Mouse (Mus musculus): ENCODE data around the gene Snph. TPM values are rescaled to one million over a fixed set of nuclear protein-coding genes. Genes with fewer than 3 reads are reported as not detected.

The Snph gene
- total RNA-seq, 2 experiments from 2014 or later = 328 to 329 TPM

DNA sequence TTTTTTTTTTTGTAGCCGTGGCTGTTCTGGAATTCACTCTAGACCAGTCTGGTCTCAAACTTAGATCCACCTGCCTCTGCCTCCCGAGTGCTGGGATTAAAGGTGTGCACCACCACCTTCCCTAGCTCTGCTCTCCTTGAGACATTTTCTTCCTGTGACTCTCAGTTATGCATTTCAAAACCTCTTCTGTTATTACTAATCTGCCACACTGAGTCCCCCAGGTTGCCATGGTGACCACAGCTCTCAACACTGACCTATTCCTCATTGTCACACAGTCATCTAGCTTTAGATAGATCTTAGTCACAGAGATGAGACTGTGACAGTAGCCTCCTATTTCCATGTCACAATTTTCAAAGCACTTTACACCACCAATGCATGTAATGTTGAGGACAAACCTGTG is 62.9 kb downstream of the Snph start:
- H3K27ac ChIP-seq = no peak overlapping the region
- TF ChIP-seq CTCF (IDR thresholded peaks at IDR 0.05) = no peak
- intact Hi-C loops (cut with DNase I) = no loop called here
- no peak for DNase-seq (ENCODE audit: extremely low spot score in 1 of 2, low spot score in 2 of 2)
- H3K4me3 ChIP-seq = no peak overlapping the region

GRCm38 (mm10) chr2:151566856-151567255 is 65.5 kb downstream of the Snph start:
- no peak for DNase-seq (ENCODE audit: extremely low spot score in 1 of 2, low spot score in 2 of 2)
- intact Hi-C loops (cut with DNase I) = no loop called here
- TF ChIP-seq CTCF (IDR thresholded peaks at IDR 0.05) = no peak
- no peak overlapping the region for H3K4me3 ChIP-seq
- H3K27ac ChIP-seq = no peak overlapping the region

- intact Hi-C loops (cut with DNase I) = no loop called here
- TF ChIP-seq CTCF (IDR thresholded peaks at IDR 0.05) = no peak
- H3K27ac ChIP-seq = no peak overlapping the region
- DNase-seq (ENCODE audit: extremely low spot score in 1 of 2, low spot score in 2 of 2) = no peak
- H3K4me3 ChIP-seq = no peak overlapping the region
These were observed 67.4 kb downstream of the Snph start for GRCm38 (mm10) chr2:151564986-151565385.

DNA sequence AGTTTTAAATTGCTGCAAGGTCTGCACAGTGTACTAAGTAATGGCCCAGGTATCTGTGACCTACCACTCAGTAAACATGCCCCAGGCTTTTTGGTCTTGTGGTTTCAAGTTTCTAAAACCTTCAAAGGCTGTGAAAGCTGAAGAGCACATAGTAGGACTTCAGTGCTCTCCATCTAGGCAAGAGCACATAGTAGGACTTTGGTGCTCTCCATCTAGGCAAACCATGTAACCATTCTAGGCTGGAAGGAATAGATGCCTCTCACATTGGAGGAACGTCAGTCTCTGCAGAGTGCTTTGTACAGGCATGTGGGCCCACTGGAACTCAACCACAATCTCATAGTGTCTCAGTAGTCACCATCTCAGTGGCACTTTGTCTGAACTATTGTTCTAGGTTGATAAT is 68.4 kb downstream of the Snph start:
- no peak for TF ChIP-seq CTCF (IDR thresholded peaks at IDR 0.05)
- DNase-seq (ENCODE audit: extremely low spot score in 1 of 2, low spot score in 2 of 2) = no peak
- no peak overlapping the region for H3K4me3 ChIP-seq
- H3K27ac ChIP-seq = no peak overlapping the region
- intact Hi-C loops (cut with DNase I) = no loop called here

- Histone ChIP-seq H3K27ac (no peak overlapping the region), H3K4me3 (no peak overlapping the region)
- no peak for DNase-seq (ENCODE audit: extremely low spot score in 1 of 2, low spot score in 2 of 2)
- no peak for TF ChIP-seq CTCF (IDR thresholded peaks at IDR 0.05)
- intact Hi-C loops (cut with DNase I) = no loop called here
These were observed 69.2 kb downstream of the Snph start for GRCm38 (mm10) chr2:151562930-151563921.

DNA sequence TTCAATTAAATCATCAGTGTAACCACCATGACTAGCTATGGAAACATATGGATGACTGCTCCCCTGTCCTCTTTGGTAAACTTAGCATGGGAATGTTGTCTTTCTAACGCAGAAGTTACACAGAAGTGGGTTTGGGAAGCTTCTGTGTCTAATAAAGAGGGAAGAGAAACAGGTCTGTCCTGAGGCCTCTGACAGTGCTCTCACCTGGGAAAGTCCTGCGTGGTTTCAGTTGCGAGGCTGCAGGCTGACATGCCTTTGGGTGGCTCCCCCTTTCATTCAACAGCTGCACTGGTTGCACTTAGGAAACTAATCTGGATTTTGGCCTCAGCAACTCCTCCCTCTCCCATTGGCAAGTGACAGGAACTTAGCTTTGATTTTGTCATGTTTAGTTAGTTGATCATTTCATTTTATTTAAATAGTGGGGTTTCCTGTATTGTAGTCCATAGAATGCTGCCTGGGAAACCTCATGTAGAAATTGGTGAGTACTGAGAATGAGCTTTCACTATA is 82.7 kb downstream of the Snph start:
- DNase-seq (ENCODE audit: extremely low spot score in 1 of 2, low spot score in 2 of 2) = no peak
- H3K27ac ChIP-seq = no peak overlapping the region
- intact Hi-C loops (cut with DNase I) = no loop called here
- H3K4me3 ChIP-seq = no peak overlapping the region
- TF ChIP-seq CTCF (IDR thresholded peaks at IDR 0.05) = no peak

GRCm38 (mm10) chr2:151546571-151546970 is 85.8 kb downstream of the Snph start:
- TF ChIP-seq CTCF (IDR thresholded peaks at IDR 0.05) = no peak
- no peak overlapping the region for H3K4me3 ChIP-seq
- H3K27ac ChIP-seq = no peak overlapping the region
- DNase-seq (ENCODE audit: extremely low spot score in 1 of 2, low spot score in 2 of 2) = no peak
- intact Hi-C loops (cut with DNase I) = no loop called here

DNA sequence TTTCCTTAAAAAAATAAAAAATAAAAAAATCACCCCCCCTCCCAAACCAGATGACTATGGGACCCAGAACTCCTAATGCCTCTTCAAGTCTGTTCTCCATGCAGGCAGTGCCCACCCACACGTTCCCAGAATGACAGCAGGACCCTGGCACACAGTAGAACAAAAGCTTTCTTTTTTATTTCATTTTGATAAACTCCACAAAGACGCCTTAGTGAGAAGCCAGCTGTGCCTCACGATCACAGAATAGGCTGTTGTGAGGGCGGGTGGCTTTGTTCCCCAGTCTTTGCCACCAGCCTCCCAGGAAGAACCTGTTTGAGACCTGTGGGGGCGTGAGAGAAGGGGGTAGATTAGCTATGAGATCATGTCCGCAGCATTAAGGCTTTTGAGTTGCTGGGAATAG is 87.7 kb downstream of the Snph start:
- intact Hi-C loops (cut with DNase I) = no loop called here
- H3K4me3 ChIP-seq = peak overlapping the region; percentile 75
- TF ChIP-seq CTCF (IDR thresholded peaks at IDR 0.05) = no peak
- DNase-seq (ENCODE audit: extremely low spot score in 1 of 2, low spot score in 2 of 2) = peak in 1 of 2 experiments; percentile 51
- peak overlapping the region; percentile 55 for H3K27ac ChIP-seq

GRCm38 (mm10) chr2:151543063-151543895 is 89.1 kb downstream of the Snph start:
- intact Hi-C loops (cut with DNase I) = loop anchor here (1.0 to 2.0 kb wide), 3 partner anchors 30 to 88 kb away; no protein-coding TSS in a partner anchor
- Histone ChIP-seq H3K4me3 (peak overlapping the region; percentile 75), H3K27ac (peak overlapping the region; percentile 94)
- peak in 1 of 2 experiments; percentile 45 for DNase-seq (ENCODE audit: extremely low spot score in 1 of 2, low spot score in 2 of 2)
- no peak for TF ChIP-seq CTCF (IDR thresholded peaks at IDR 0.05)

GRCm38 (mm10) chr2:151542323-151543062 is 89.9 kb downstream of the Snph start, which contains the start of gene Fkbp1a:
Fkbp1a (plus strand) TSS chr2:151542483.
- DNase-seq (ENCODE audit: extremely low spot score in 1 of 2, low spot score in 2 of 2) = peak; percentile 97 to 98
- intact Hi-C loops (cut with DNase I) = loop anchor here (1.0 to 2.0 kb wide), 4 partner anchors 30 to 88 kb away; partner anchors contain the start of gene Nsfl1c
- Histone ChIP-seq H3K27ac (peak within 1 kb of the TSS; percentile 94), H3K4me3 (peak within 1 kb of the TSS; percentile 75)
- TF ChIP-seq CTCF (IDR thresholded peaks at IDR 0.05) = no peak; the same call in none of the 2 replicates

Other genes starting within 250 kb of the Snph start
- gene 4921509C19Rik, start 156.4 kb downstream of the Snph start, total RNA-seq (2021) = not detected
- gene Nsfl1c, start 138.4 kb downstream of the Snph start, total RNA-seq (2021) = 100 to 1,000 TPM; 149 to 160 TPM
- gene Fkbp1a, start 90.1 kb downstream of the Snph start, total RNA-seq (2021) = 100 to 1,000 TPM; 702 to 722 TPM
- 1 to 10 TPM; 1.6 to 3.0 TPM for gene Sdcbp2, start 60.0 kb downstream of the Snph start, total RNA-seq (2021)
- gene Rad21l, start 35.9 kb upstream of the Snph start, total RNA-seq (2021) = 1 to 10 TPM in 1 of 2 experiments, under 1 TPM in 1; 0.75 to 1.2 TPM
- 10 to 100 TPM in 1 of 2 experiments, 1 to 10 TPM in 1; 8.6 to 11.1 TPM for gene Tmem74b, start 69.4 kb upstream of the Snph start, total RNA-seq (2021)
- 10 to 100 TPM; 38.5 to 42.3 TPM for gene Psmf1, start 111.6 kb upstream of the Snph start, total RNA-seq (2021)
- not detected for gene Rspo4, start 210.3 kb upstream of the Snph start, total RNA-seq (2021)